In the genomic region with DNA sequence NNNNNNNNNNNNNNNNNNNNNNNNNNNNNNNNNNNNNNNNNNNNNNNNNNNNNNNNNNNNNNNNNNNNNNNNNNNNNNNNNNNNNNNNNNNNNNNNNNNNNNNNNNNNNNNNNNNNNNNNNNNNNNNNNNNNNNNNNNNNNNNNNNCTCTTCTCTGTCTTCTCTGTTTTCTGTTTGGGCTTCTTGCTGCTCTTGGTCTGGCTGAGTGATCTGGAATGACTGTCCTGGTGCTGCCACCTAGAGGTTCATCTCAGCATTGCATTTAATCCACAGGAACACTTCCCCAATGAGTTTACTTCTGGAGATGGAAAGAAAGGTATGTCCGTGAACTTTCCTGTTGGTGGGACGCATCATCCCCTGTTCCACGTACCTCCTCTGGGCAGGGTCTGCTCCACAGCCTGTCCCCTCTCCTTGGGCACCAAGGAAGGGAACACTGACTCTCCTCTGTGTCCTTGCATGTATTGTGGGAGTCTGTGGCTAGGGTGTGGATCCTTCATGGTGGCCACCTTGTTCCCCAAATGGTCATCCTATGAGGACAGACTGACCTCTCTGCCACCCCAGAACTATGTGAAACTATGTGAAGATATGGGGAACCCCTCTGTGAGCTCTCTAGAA, we compare ENCODE assay signal across 9 mouse cellular contexts. TPM values are rescaled to one million over a fixed set of nuclear protein-coding genes. Genes with fewer than 3 reads are reported as not detected.
A peak's percentile ranks its signal among the peaks of the same experiment; 100 is the strongest.
DNase-seq lines count a peak whose midpoint lies in the region; ATAC-seq and TF ChIP-seq lines count a peak whose summit lies in the region.
"Had no signal": no experiment of that assay in that cellular context is flagged by ENCODE, and none has a peak within 500 bp of the region (broad histone marks: within the 10 kb centered on the region; RNA-seq: fewer than 3 reads in every experiment).

No protein-coding gene starts in this region.

- 19% methylated on average over 3 of the region's 3 CpGs for WGBS in forebrain, embryonic 14.5 days
- WGBS in hindbrain, embryonic 11.5 days: 15% methylated on average over 3 of the region's 3 CpGs
- WGBS in lung, embryonic 16.5 days: 6% methylated on average over 3 of the region's 3 CpGs

- peak; percentile 45; the same call in 1 of the 2 replicates for ATAC-seq in G1E (ENCODE audit: extremely low read depth, insufficient number of reproducible peaks, low FRiP score, poor library complexity, severe bottlenecking)
- peak; percentile 35; the same call in 1 of the 2 replicates for ATAC-seq in forebrain, embryonic 14.5 days
- ATAC-seq in hindbrain, embryonic 11.5 days (ENCODE audit: low FRiP score): peak; percentile 48; the same call in 1 of the 2 replicates
- peak; percentile 57; the same call in 1 of the 2 replicates for ATAC-seq in lung, embryonic 16.5 days (ENCODE audit: low read depth)

- no peak overlapping the region for H3K9ac ChIP-seq in forebrain, embryonic 14.5 days (ENCODE audit: low read length)
- H3K9ac ChIP-seq in hindbrain, embryonic 11.5 days (ENCODE audit: low read depth, low read length): no peak overlapping the region
- no peak overlapping the region; the same call in 1 of the 2 replicates for H3K9ac ChIP-seq in lung, embryonic 16.5 days (ENCODE audit: low read length)
- H3K9ac ChIP-seq: liver, embryonic 15.5 days had no signal

- H3K36me3 ChIP-seq in G1E (replicated peaks): no peaks in the 10 kb centered on the region
- no peaks in the 10 kb centered on the region for H3K36me3 ChIP-seq in forebrain, embryonic 14.5 days (ENCODE audit: control insufficient read depth, insufficient read depth, low read length)
- H3K36me3 ChIP-seq in hindbrain, embryonic 11.5 days (ENCODE audit: control insufficient read depth, insufficient read depth, low read length): no peaks in the 10 kb centered on the region
- no peaks in the 10 kb centered on the region for H3K36me3 ChIP-seq in lung, embryonic 16.5 days (ENCODE audit: control insufficient read depth, insufficient read depth, low read length)

- TF ChIP-seq CTCF in G1E (IDR thresholded peaks at IDR 0.05; ENCODE audit: low read depth, low read length): peak; percentile 82

- H3K4me3 ChIP-seq in G1E (ENCODE audit: low read depth, low read length): no peak overlapping the region
- no peak overlapping the region for H3K4me3 ChIP-seq in forebrain, embryonic 14.5 days (ENCODE audit: low read depth, low read length)
- no peak overlapping the region for H3K4me3 ChIP-seq in hindbrain, embryonic 11.5 days (ENCODE audit: low read depth, low read length)
- no peak overlapping the region for H3K4me3 ChIP-seq in lung, embryonic 16.5 days (ENCODE audit: low read length)
- H3K4me3 ChIP-seq: liver, embryonic 15.5 days had no signal

- H3K27me3 ChIP-seq in G1E (ENCODE audit: insufficient read depth, low read length): peaks cover 6% of the 10 kb centered on the region; the same call in 1 of the 2 replicates
- no peaks in the 10 kb centered on the region for H3K27me3 ChIP-seq in forebrain, embryonic 14.5 days (replicated peaks; ENCODE audit: control insufficient read depth, insufficient read depth, low read length)
- no peaks in the 10 kb centered on the region for H3K27me3 ChIP-seq in hindbrain, embryonic 11.5 days (ENCODE audit: control insufficient read depth, insufficient read depth, low read length)
- H3K27me3 ChIP-seq in lung, embryonic 16.5 days (ENCODE audit: control insufficient read depth, insufficient read depth, low read depth, low read length): no peaks in the 10 kb centered on the region
- H3K27me3 ChIP-seq: liver, embryonic 15.5 days had no signal

- peak; percentile 23 for DNase-seq in G1E (ENCODE audit: low spot score)
- DNase-seq in c-Kit-positive CD71-positive TER-119-negative erythroid progenitor cells, embryonic 14.5 days (ENCODE audit: low read depth): peak; percentile 62
- peak; percentile 91 for DNase-seq in forebrain, embryonic 14.5 days (ENCODE audit: low spot score)
- peak; percentile 89 for DNase-seq in hindbrain, embryonic 11.5 days (ENCODE audit: low spot score)
- peak; percentile 89 for DNase-seq in layer of hippocampus, adult 9-10 months (ENCODE audit: low spot score)
- DNase-seq in ovary, postnatal 36 days (ENCODE audit: low spot score): peak; percentile 45
- peak; percentile 79 for DNase-seq in thymus, postnatal 14 days

- no peak overlapping the region for H3K4me2 ChIP-seq in forebrain, embryonic 14.5 days (ENCODE audit: low read length)
- H3K4me2 ChIP-seq in hindbrain, embryonic 11.5 days (replicated peaks; ENCODE audit: low read depth, low read length): no peak overlapping the region
- H3K4me2 ChIP-seq in lung, embryonic 16.5 days (ENCODE audit: low read depth, low read length): no peak overlapping the region
- H3K4me2 ChIP-seq: liver, embryonic 15.5 days had no signal

- H3K9me3 ChIP-seq in G1E (replicated peaks): no peaks in the 10 kb centered on the region
- H3K9me3 ChIP-seq in forebrain, embryonic 14.5 days (replicated peaks; ENCODE audit: control insufficient read depth, low read length): no peaks in the 10 kb centered on the region
- H3K9me3 ChIP-seq in hindbrain, embryonic 11.5 days (ENCODE audit: control insufficient read depth, low read length): no peaks in the 10 kb centered on the region
- no peaks in the 10 kb centered on the region for H3K9me3 ChIP-seq in lung, embryonic 16.5 days (ENCODE audit: control insufficient read depth, low read length)
- H3K9me3 ChIP-seq: liver, embryonic 15.5 days had no signal

- H3K4me1 ChIP-seq in G1E (ENCODE audit: insufficient read depth, low read depth, low read length): no peaks in the 10 kb centered on the region
- peaks cover 3% of the 10 kb centered on the region; the same call in 1 of the 2 replicates for H3K4me1 ChIP-seq in forebrain, embryonic 14.5 days (ENCODE audit: control insufficient read depth, insufficient read depth, low read length)
- no peaks in the 10 kb centered on the region for H3K4me1 ChIP-seq in hindbrain, embryonic 11.5 days (replicated peaks; ENCODE audit: control insufficient read depth, insufficient read depth, low read length)
- peaks cover 7% of the 10 kb centered on the region; the same call in 1 of the 2 replicates for H3K4me1 ChIP-seq in lung, embryonic 16.5 days (replicated peaks; ENCODE audit: control insufficient read depth, insufficient read depth, low read length)
- H3K4me1 ChIP-seq: liver, embryonic 15.5 days had no signal

- no peak overlapping the region for H3K27ac ChIP-seq in forebrain, embryonic 14.5 days (ENCODE audit: low read depth, low read length)
- no peak overlapping the region for H3K27ac ChIP-seq in hindbrain, embryonic 11.5 days (ENCODE audit: low read depth, low read length)
- H3K27ac ChIP-seq in lung, embryonic 16.5 days (ENCODE audit: low read length): no peak overlapping the region
- H3K27ac ChIP-seq: liver, embryonic 15.5 days had no signal

RNA-seq across cellular contexts. Expression of a gene that starts 35.8 kb away (rescaled TPM):
- total RNA-seq in G1E (2014; fragmentation: Nextera tagmentation) (not detected in 2 replicates), G1E (2017) (0.17 and 0.27 TPM in 2 replicates)
- polyA plus RNA-seq in G1E (2012): not detected in 2 replicates
- 0.11 and 0.14 TPM in 2 replicates for polyA plus RNA-seq in forebrain, embryonic 14.5 days (2014; fragmentation: Nextera tagmentation; extraction: Ambion mirVana)
- 0.11 TPM in 1 of 2 replicates, not detected in the other for polyA plus RNA-seq in hindbrain, embryonic 11.5 days (2014; fragmentation: Nextera tagmentation; extraction: Ambion mirVana)
- polyA plus RNA-seq in lung, embryonic 16.5 days (2015; fragmentation: Nextera tagmentation; extraction: Ambion mirVana): 0.44 and 1.6 TPM in 2 replicates

Comparison
In these comparisons a context has a peak if more than half of its experiments do, and no peak if none do; other contexts are left out.
1. DNase-seq: peak in every context shown above with its lines; median percentile 91 in forebrain, embryonic 14.5 days; 89 in hindbrain, embryonic 11.5 days; 89 in layer of hippocampus, adult 9-10 months; 79 in thymus, postnatal 14 days; 62 in c-Kit-positive CD71-positive TER-119-negative erythroid progenitor cells, embryonic 14.5 days; 45 in ovary, postnatal 36 days; 23 in G1E.